Mouse (Mus musculus) stomach, postnatal 0 days (tissue): ENCODE measurements around the gene Mybpc2. TPM values are rescaled to one million over a fixed set of nuclear protein-coding genes. Genes with fewer than 3 reads are reported as not detected.

Source experiments
- ATAC-seq: fragments of 200-750 bp; cut with Nextera tagmentation; 2 replicates; pipeline ENCODE4 v1.8.0; 2017; ENCODE audit not compliant: low FRiP score, low TSS enrichment
- DNase-seq: peaks from one replicate; pipeline ENCODE4 v3.0.0-alpha.2; 2016; ENCODE audit warnings: low spot score
- H3K27ac ChIP-seq: fragments of 300-500 bp; sonication (generic); replicated peaks from 2 replicates; pipeline ENCODE4 v1.5.1; 2014; ENCODE audit warnings: mild to moderate bottlenecking, control low read depth
- H3K27me3 ChIP-seq: fragments of 300-500 bp; sonication (generic); 2 replicates; pipeline ENCODE4 v1.6.1; 2014; ENCODE audit warnings: low read length; ENCODE audit not compliant: control insufficient read depth, insufficient read depth
- H3K36me3 ChIP-seq: fragments of 300-500 bp; sonication (generic); 2 replicates; pipeline ENCODE4 v1.6.1; 2014; ENCODE audit warnings: low read length, mixed read lengths; ENCODE audit not compliant: control insufficient read depth, insufficient read depth
- H3K4me1 ChIP-seq: fragments of 300-500 bp; sonication (generic); replicated peaks from 2 replicates; pipeline ENCODE4 v1.6.1; 2014; ENCODE audit warnings: antibody characterized with exemption; ENCODE audit not compliant: control insufficient read depth, insufficient read depth
- H3K4me2 ChIP-seq: fragments of 300-500 bp; sonication (generic); replicated peaks from 2 replicates; pipeline ENCODE4 v1.6.1; 2014; ENCODE audit warnings: low read depth, mild to moderate bottlenecking, control low read depth, moderate library complexity
- H3K4me3 ChIP-seq: fragments of 300-500 bp; sonication (generic); 2 replicates; pipeline ENCODE4 v1.5.1; 2014; ENCODE audit warnings: low read depth, low read length, control low read depth
- H3K9ac ChIP-seq: fragments of 300-500 bp; sonication (generic); 2 replicates; pipeline ENCODE4 v1.6.1; 2014; ENCODE audit warnings: mild to moderate bottlenecking, low read length, control low read depth, mixed read lengths
- H3K9me3 ChIP-seq: fragments of 300-500 bp; sonication (generic); 2 replicates; pipeline ENCODE4 v1.6.1; 2016; ENCODE audit warnings: low read length; ENCODE audit not compliant: control insufficient read depth
- CTCF ChIP-seq: IDR thresholded peaks from 2 replicates; pipeline ENCODE4 v1.5.1; 2016; ENCODE audit warnings: antibody characterized with exemption, low read depth, mild to moderate bottlenecking, moderate library complexity
- EP300 ChIP-seq: optimal IDR thresholded peaks from 2 replicates; pipeline ENCODE3; 2016; ENCODE audit warnings: antibody characterized with exemption
- WGBS: fragments of 180-500 bp; shearing (Covaris S2); extraction: QIAGEN DNeasy Blood & Tissue Kit; methylation state at CpG from one replicate; pipeline ENCODE4 v1.1.7; 2014; 5-methylcytosine and 5-hydroxymethylcytosine counted together
- polyA plus RNA-seq: library from polyadenylated mRNA; unstranded; fragments of >200 nt; fragmentation: Nextera tagmentation; extraction: Ambion mirVana; gene quantifications from 2 replicates; pipeline ENCODE4 v1.2.1, GENCODE M21; 2015

The Mybpc2 gene
- polyA plus RNA-seq, 1 experiment from 2014 or later: 0.32 TPM

DNA sequence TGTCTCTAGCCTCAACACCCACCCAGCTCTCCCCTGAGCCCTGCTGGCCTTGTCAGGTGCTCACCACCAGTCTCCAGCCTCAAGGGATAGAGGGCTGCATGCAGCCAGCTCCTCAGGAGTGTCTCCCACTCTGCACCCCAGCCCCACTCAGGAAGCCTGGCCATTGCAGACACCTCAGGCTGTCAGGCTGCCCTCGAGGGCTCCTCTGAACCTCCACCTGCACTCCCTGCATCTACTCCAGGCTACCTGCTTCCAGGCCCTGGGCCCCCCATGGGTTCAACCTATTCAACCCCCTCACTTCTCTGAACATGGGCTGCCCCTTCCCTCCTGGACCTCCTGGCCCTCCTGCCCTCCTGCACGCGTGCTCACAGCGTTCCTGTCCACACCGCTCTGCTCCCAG, 33.1 kb downstream of the Mybpc2 start:
- TF ChIP-seq EP300 (no peak), CTCF (no peak)
- ATAC-seq (no peak), DNase-seq (no peak)
- H3K4me1 ChIP-seq: peaks cover 5% of the 10 kb centered on the region
- no peak overlapping the region for H3K27ac ChIP-seq
- WGBS: 94% methylated on average over 5 of the region's 5 CpGs
- H3K4me3 ChIP-seq: no peak overlapping the region
- no peaks in the 10 kb centered on the region for H3K9me3 ChIP-seq
- H3K36me3 ChIP-seq: peaks cover 19% of the 10 kb centered on the region
- H3K9ac ChIP-seq: no peak overlapping the region
- H3K4me2 ChIP-seq: no peak overlapping the region
- no peaks in the 10 kb centered on the region for H3K27me3 ChIP-seq

DNA sequence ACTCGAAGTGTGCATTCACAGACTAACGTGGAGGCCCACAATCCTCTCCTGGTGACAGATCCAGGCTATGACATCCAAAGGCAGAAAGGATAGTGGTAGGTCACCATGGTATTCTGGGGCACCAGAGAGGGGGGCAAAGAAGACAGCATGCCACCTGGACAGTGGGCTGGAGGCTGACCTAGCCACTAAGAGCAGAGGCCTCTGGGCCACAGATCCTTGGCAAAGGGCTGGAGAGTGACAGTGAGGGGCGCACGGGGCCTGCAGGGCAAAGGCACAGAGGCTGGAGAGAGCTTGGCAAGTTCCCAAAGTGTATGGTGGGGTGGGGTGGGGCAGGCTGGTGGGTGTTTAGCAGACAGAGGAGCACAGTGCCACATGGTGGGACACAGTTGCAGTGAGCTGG, 34.2 kb downstream of the Mybpc2 start:
- Histone ChIP-seq H3K27me3 (no peaks in the 10 kb centered on the region), H3K4me2 (no peak overlapping the region), H3K36me3 (peaks cover 19% of the 10 kb centered on the region), H3K9me3 (no peaks in the 10 kb centered on the region), H3K4me1 (no peaks in the 10 kb centered on the region), H3K27ac (no peak overlapping the region), H3K9ac (no peak overlapping the region), H3K4me3 (no peak overlapping the region)
- TF ChIP-seq EP300: no peak
- TF ChIP-seq CTCF: no peak
- ATAC-seq (no peak), DNase-seq (no peak)
- 87% methylated on average over 4 of the region's 4 CpGs for WGBS

DNA sequence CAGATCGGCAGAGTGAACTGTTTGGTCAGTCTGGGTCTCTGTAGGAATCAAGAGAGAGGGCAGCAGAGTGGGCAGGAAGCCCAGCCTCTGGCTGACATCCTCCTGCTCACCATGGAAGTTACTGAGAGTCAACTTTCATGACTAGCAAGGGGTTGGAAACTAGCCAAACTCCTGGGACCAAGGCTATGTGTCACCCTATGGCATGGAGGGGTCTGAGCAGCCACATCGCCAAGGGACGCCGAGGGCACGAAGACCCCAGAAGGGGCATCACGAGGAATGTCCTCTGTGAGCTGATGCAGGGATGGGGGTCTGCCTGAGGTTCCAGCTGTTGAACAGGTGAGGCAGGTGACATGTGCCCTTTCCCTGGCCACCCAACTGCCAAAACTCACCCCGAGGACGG, 35.9 kb downstream of the Mybpc2 start:
- ATAC-seq: no peak
- Histone ChIP-seq H3K4me1 (no peaks in the 10 kb centered on the region), H3K4me3 (no peak overlapping the region), H3K4me2 (no peak overlapping the region), H3K27me3 (no peaks in the 10 kb centered on the region), H3K9me3 (no peaks in the 10 kb centered on the region), H3K9ac (no peak overlapping the region), H3K36me3 (peaks cover 19% of the 10 kb centered on the region), H3K27ac (no peak overlapping the region)
- no peak for DNase-seq
- WGBS: 93% methylated on average over 8 of the region's 8 CpGs
- no peak for TF ChIP-seq EP300
- TF ChIP-seq CTCF: no peak

- TF ChIP-seq CTCF (no peak), EP300 (no peak)
- H3K9me3 ChIP-seq: no peaks in the 10 kb centered on the region
- no peak overlapping the region for H3K27ac ChIP-seq
- no peak overlapping the region for H3K9ac ChIP-seq
- no peak overlapping the region for H3K4me3 ChIP-seq
- H3K36me3 ChIP-seq: peaks cover 16% of the 10 kb centered on the region
- no peaks in the 10 kb centered on the region for H3K4me1 ChIP-seq
- DNase-seq (no peak), ATAC-seq (no peak)
- H3K4me2 ChIP-seq: no peak overlapping the region
- H3K27me3 ChIP-seq: no peaks in the 10 kb centered on the region
- WGBS: 79% methylated on average over 7 of the region's 7 CpGs
Observed at GRCm38 (mm10) chr7:44487936-44488335, 36.5 kb downstream of the Mybpc2 start.

DNA sequence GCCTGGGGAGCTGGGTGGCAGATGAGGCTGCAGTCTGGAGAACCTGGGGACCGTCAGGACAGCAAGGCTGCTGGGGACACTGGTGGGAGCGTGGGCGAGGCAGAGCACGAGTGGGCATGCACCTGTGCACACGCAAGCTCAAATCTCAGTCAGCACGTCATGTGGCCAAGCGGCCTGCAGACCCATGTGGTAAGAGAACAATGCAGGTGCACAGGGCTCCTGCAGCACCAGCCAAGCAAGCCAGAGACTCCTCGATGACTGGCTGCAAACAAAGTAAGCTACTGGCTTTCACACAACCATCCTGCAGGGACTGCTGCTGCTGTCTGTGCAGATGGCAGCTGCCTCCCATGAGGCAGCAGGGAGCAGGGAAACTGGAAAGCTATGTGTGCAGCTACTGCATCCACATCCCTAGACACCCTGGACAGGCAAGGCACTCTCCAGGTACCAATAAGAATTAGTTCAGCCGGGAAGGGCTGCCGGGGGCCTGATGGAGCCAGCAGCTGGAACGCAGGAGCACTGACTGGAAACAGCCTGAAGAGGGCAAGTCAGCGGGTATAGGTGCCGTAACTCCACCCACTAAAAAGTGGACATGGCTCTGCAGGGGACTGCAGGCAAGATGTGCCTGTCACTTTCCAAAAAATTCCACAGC, 37.4 kb downstream of the Mybpc2 start:
- ATAC-seq (no peak), DNase-seq (no peak)
- TF ChIP-seq EP300: no peak
- TF ChIP-seq CTCF: no peak
- no peak overlapping the region for H3K4me2 ChIP-seq
- H3K27me3 ChIP-seq: no peaks in the 10 kb centered on the region
- no peaks in the 10 kb centered on the region for H3K4me1 ChIP-seq
- H3K9me3 ChIP-seq: no peaks in the 10 kb centered on the region
- 74% methylated on average over 13 of the region's 13 CpGs for WGBS
- no peak overlapping the region for H3K4me3 ChIP-seq
- H3K36me3 ChIP-seq: peaks cover 14% of the 10 kb centered on the region
- H3K27ac ChIP-seq: no peak overlapping the region
- no peak overlapping the region for H3K9ac ChIP-seq

- H3K36me3 ChIP-seq: peaks cover 8% of the 10 kb centered on the region
- no peak overlapping the region for H3K27ac ChIP-seq
- H3K4me1 ChIP-seq: no peaks in the 10 kb centered on the region
- ATAC-seq: no peak
- H3K9ac ChIP-seq: no peak overlapping the region
- no peaks in the 10 kb centered on the region for H3K27me3 ChIP-seq
- no peak for DNase-seq
- H3K4me3 ChIP-seq: no peak overlapping the region
- 69% methylated on average over 7 of the region's 7 CpGs for WGBS
- TF ChIP-seq EP300: no peak
- TF ChIP-seq CTCF: no peak
- H3K9me3 ChIP-seq: no peaks in the 10 kb centered on the region
- no peak overlapping the region for H3K4me2 ChIP-seq
Observed at GRCm38 (mm10) chr7:44485572-44486195, 38.8 kb downstream of the Mybpc2 start.
